ENCODE assay signal across 19 mouse cellular contexts in genomic region chr3:38234006-38234405, GRCm38 (mm10).
DNase-seq lines count a peak whose midpoint lies in the region; ATAC-seq and TF ChIP-seq lines count a peak whose summit lies in the region.
"Had no signal": no experiment of that assay in that cellular context is flagged by ENCODE, and none has a peak within 500 bp of the region (broad histone marks: within the 10 kb centered on the region; RNA-seq: fewer than 3 reads in every experiment).

No protein-coding gene starts in this region.

- no peak for TF ChIP-seq POLR2A in myocyte (IDR thresholded peaks at IDR 0.05; ENCODE audit: insufficient read length, low read depth)

- no peaks in the 10 kb centered on the region for H3K27me3 ChIP-seq in heart, embryonic 15.5 days
- H3K27me3 ChIP-seq in heart, embryonic 10.5 days (ENCODE audit: insufficient read depth, poor library complexity, severe bottlenecking), result no peaks in the 10 kb centered on the region
- no peaks in the 10 kb centered on the region for H3K27me3 ChIP-seq in midbrain, embryonic 11.5 days (ENCODE audit: control insufficient read depth, insufficient read depth, low read length)
- H3K27me3 ChIP-seq in midbrain, embryonic 15.5 days (replicated peaks), result no peaks in the 10 kb centered on the region
- no peaks in the 10 kb centered on the region for H3K27me3 ChIP-seq in myocyte (ENCODE audit: control insufficient read depth, insufficient read depth, insufficient read length)
- H3K27me3 ChIP-seq: neural tube, embryonic 12.5 days had no signal

- WGBS in heart, embryonic 15.5 days, result 57% methylated on average over 2 of the region's 2 CpGs
- 86% methylated on average over 2 of the region's 2 CpGs for WGBS in heart, embryonic 10.5 days
- 84% methylated on average over 2 of the region's 2 CpGs for WGBS in midbrain, embryonic 11.5 days
- WGBS in midbrain, embryonic 15.5 days, result 45% methylated on average over 2 of the region's 2 CpGs

- H3K4me2 ChIP-seq in heart, embryonic 15.5 days, result no peak overlapping the region
- no peak overlapping the region for H3K4me2 ChIP-seq in midbrain, embryonic 11.5 days
- H3K4me2 ChIP-seq in midbrain, embryonic 15.5 days, result no peak overlapping the region
- H3K4me2 ChIP-seq in myocyte (ENCODE audit: low read depth), result peak overlapping the region; percentile 81
- H3K4me2 ChIP-seq: neural tube, embryonic 12.5 days had no signal

- H3K4me3 ChIP-seq in heart, embryonic 15.5 days, result no peak overlapping the region
- H3K4me3 ChIP-seq in heart, embryonic 10.5 days, result no peak overlapping the region
- no peak overlapping the region for H3K4me3 ChIP-seq in midbrain, embryonic 11.5 days (ENCODE audit: low read depth, low read length)
- H3K4me3 ChIP-seq in midbrain, embryonic 15.5 days, result no peak overlapping the region
- H3K4me3 ChIP-seq in myocyte, result no peak overlapping the region
- H3K4me3 ChIP-seq: erythroblast, embryonic 14.5 days; hindbrain, embryonic 10.5 days; neural tube, embryonic 12.5 days had no signal

- no peak overlapping the region for H3K9ac ChIP-seq in heart, embryonic 15.5 days
- no peak overlapping the region for H3K9ac ChIP-seq in midbrain, embryonic 11.5 days (ENCODE audit: low read length)
- no peak overlapping the region for H3K9ac ChIP-seq in midbrain, embryonic 15.5 days
- H3K9ac ChIP-seq: liver, embryonic 14.5 days; neural tube, embryonic 12.5 days had no signal

- H3ac ChIP-seq in myocyte (ENCODE audit: control insufficient read depth, insufficient read length), result no peak overlapping the region

- no peak for ATAC-seq in heart, embryonic 15.5 days (replicated peaks; ENCODE audit: insufficient number of reproducible peaks, insufficient read depth, low FRiP score, low read depth)
- no peak for ATAC-seq in midbrain, embryonic 11.5 days (ENCODE audit: low FRiP score)
- ATAC-seq in midbrain, embryonic 15.5 days (replicated peaks), result no peak

- H3K27ac ChIP-seq in heart, embryonic 15.5 days, result peak overlapping the region; percentile 54; the same call in 1 of the 2 replicates
- no peak overlapping the region for H3K27ac ChIP-seq in heart, embryonic 10.5 days
- H3K27ac ChIP-seq in midbrain, embryonic 11.5 days (ENCODE audit: low read depth, low read length), result no peak overlapping the region
- H3K27ac ChIP-seq in midbrain, embryonic 15.5 days, result no peak overlapping the region
- H3K27ac ChIP-seq: liver, embryonic 14.5 days; neural tube, embryonic 12.5 days had no signal

- DNase-seq in cerebellum, postnatal 10 days, result peak; percentile 35 to 48
- no peak for DNase-seq in cerebellum, adult 8-10 months
- no peak for DNase-seq in heart, embryonic 10.5 days (ENCODE audit: low spot score)
- DNase-seq in midbrain, embryonic 11.5 days (ENCODE audit: low spot score, missing footprints), result peak; percentile 67
- no peak for DNase-seq in lung, postnatal 25 days (ENCODE audit: low spot score)
- DNase-seq: adrenal gland, postnatal 10 days; cerebellum, adult 2 months; gastrocnemius, postnatal 25 days; kidney, adult 11 months; kidney, postnatal 36 days; lung, postnatal 10 days; right cerebral cortex, postnatal 14 days had no signal

- H3K4me1 ChIP-seq in heart, embryonic 15.5 days (replicated peaks), result peaks cover 19% of the 10 kb centered on the region
- H3K4me1 ChIP-seq in heart, embryonic 10.5 days, result peaks cover 16% of the 10 kb centered on the region
- H3K4me1 ChIP-seq in midbrain, embryonic 11.5 days (ENCODE audit: control insufficient read depth, insufficient read depth, low read length), result peaks cover 14% of the 10 kb centered on the region
- peaks cover 21% of the 10 kb centered on the region for H3K4me1 ChIP-seq in midbrain, embryonic 15.5 days

- no peaks in the 10 kb centered on the region for H3K36me3 ChIP-seq in heart, embryonic 15.5 days
- H3K36me3 ChIP-seq in heart, embryonic 10.5 days, result no peaks in the 10 kb centered on the region
- H3K36me3 ChIP-seq in midbrain, embryonic 11.5 days (ENCODE audit: control insufficient read depth, insufficient read depth, low read length), result no peaks in the 10 kb centered on the region
- H3K36me3 ChIP-seq in midbrain, embryonic 15.5 days (replicated peaks), result no peaks in the 10 kb centered on the region
- no peaks in the 10 kb centered on the region for H3K36me3 ChIP-seq in myocyte (ENCODE audit: control insufficient read depth, insufficient read depth)
- H3K36me3 ChIP-seq: hindbrain, embryonic 10.5 days; neural tube, embryonic 12.5 days had no signal

- H3K79me2 ChIP-seq in myocyte (ENCODE audit: control insufficient read depth, insufficient read depth), result no peaks in the 10 kb centered on the region

- H3K9me3 ChIP-seq in heart, embryonic 15.5 days (replicated peaks), result no peaks in the 10 kb centered on the region
- no peaks in the 10 kb centered on the region for H3K9me3 ChIP-seq in heart, embryonic 10.5 days
- no peaks in the 10 kb centered on the region for H3K9me3 ChIP-seq in midbrain, embryonic 11.5 days (ENCODE audit: control insufficient read depth, low read length)
- no peaks in the 10 kb centered on the region for H3K9me3 ChIP-seq in midbrain, embryonic 15.5 days
- H3K9me3 ChIP-seq: hindbrain, embryonic 10.5 days; neural tube, embryonic 12.5 days had no signal

TF ChIP-seq in myocyte, 11 proteins besides CTCF, POLR2A, EP300 and RAD21:
- no peak for TF ChIP-seq CEBPB (IDR thresholded peaks at IDR 0.05; ENCODE audit: insufficient read depth, poor library complexity, severe bottlenecking)
- TF ChIP-seq MAX (IDR thresholded peaks at IDR 0.05; ENCODE audit: low read depth), result no peak
- no peak for TF ChIP-seq TCF3 (IDR thresholded peaks at IDR 0.05; ENCODE audit: insufficient read length, low read depth)
- no peak for TF ChIP-seq POLR2AphosphoS2 (IDR thresholded peaks at IDR 0.05; ENCODE audit: insufficient read length, low read depth)
- no peak for TF ChIP-seq MYOG (IDR thresholded peaks at IDR 0.05; ENCODE audit: control insufficient read depth in 1 of 3, insufficient read depth in 1 of 3, insufficient read length in 2 of 3, low read depth in 2 of 3)
- TF ChIP-seq USF1 (IDR thresholded peaks at IDR 0.05; ENCODE audit: low read depth), result no peak
- no peak for TF ChIP-seq MYOD1 (IDR thresholded peaks at IDR 0.05; ENCODE audit: control insufficient read depth in 1 of 3, insufficient read length in 2 of 3, low read depth in 2 of 3)
- no peak for TF ChIP-seq E2F4 (IDR thresholded peaks at IDR 0.05; ENCODE audit: insufficient read depth)
- TF ChIP-seq TCF12 (IDR thresholded peaks at IDR 0.05; ENCODE audit: insufficient read depth, poor library complexity, severe bottlenecking), result no peak
- TF ChIP-seq SRF (IDR thresholded peaks at IDR 0.05; ENCODE audit: control insufficient read depth, insufficient read length, low read depth), result no peak

Comparison
In these comparisons a context has a peak if more than half of its experiments do, and no peak if none do; other contexts are left out.
1. DNase-seq: peak in cerebellum, postnatal 10 days (2 of 2) and midbrain, embryonic 11.5 days (single experiment); none in cerebellum, adult 8-10 months (single experiment), heart, embryonic 10.5 days (single experiment) and lung, postnatal 25 days (single experiment).